Mouse (Mus musculus) ES-E14 (cell line): ENCODE results near the gene Cipc. TPM values are rescaled to one million over a fixed set of nuclear protein-coding genes. Genes with fewer than 3 reads are reported as not detected.

Experiments used
- DNase-seq: peaks from one replicate; pipeline ENCODE4 v3.0.0-alpha.2; 2013; ENCODE audit warnings: low read depth, low spot score
- H3K27ac ChIP-seq: 2 replicates; pipeline ENCODE4 v1.5.1; 2012; ENCODE audit warnings: low read depth, mild to moderate bottlenecking, low read length, moderate library complexity, mixed read lengths; ENCODE audit not compliant: poor library complexity, insufficient read depth, severe bottlenecking
- H3K36me3 ChIP-seq: 2 replicates; pipeline ENCODE4 v1.6.1; 2012; ENCODE audit warnings: mild to moderate bottlenecking, low read length, moderate library complexity, mixed read lengths; ENCODE audit not compliant: control insufficient read depth, poor library complexity, insufficient read depth, severe bottlenecking
- H3K4me1 ChIP-seq, 2 experiments: fragments of 150-350 bp in 1 of 2; sonication (generic) in 1 of 2; 2 replicates each; pipeline ENCODE4 v1.6.1; 2012; ENCODE audit warnings: low read length in 2 of 2, mild to moderate bottlenecking in 1 of 2, mixed read lengths in 1 of 2; ENCODE audit not compliant: control insufficient read depth in 2 of 2, insufficient read depth in 2 of 2, poor library complexity in 1 of 2
- H3K4me3 ChIP-seq, 2 experiments: fragments of 150-350 bp in 1 of 2; sonication (generic) in 1 of 2; 2 replicates each; pipeline ENCODE4 v1.5.1; 2012; ENCODE audit warnings: low read length in 2 of 2, low read depth in 1 of 2, mild to moderate bottlenecking in 1 of 2, mixed read lengths in 1 of 2; ENCODE audit not compliant: insufficient read depth in 1 of 2, poor library complexity in 1 of 2, severe bottlenecking in 1 of 2
- H3K9ac ChIP-seq: 2 replicates; pipeline ENCODE4 v1.6.1; 2012; ENCODE audit warnings: low read depth, mild to moderate bottlenecking, low read length, mixed read lengths; ENCODE audit not compliant: poor library complexity, insufficient read depth, severe bottlenecking
- H3K9me3 ChIP-seq: fragments of 150-350 bp; sonication (generic); 2 replicates; pipeline ENCODE4 v1.6.1; 2012; ENCODE audit warnings: low read depth, mild to moderate bottlenecking, low read length; ENCODE audit not compliant: control insufficient read depth, insufficient read depth
- CHD2 ChIP-seq: IDR thresholded peaks from 2 replicates; pipeline ENCODE4 v1.6.1; 2014; ENCODE audit warnings: mild to moderate bottlenecking, low read depth, low read length, inconsistent platforms
- HCFC1 ChIP-seq: IDR thresholded peaks from 2 replicates; pipeline ENCODE4 v1.6.1; 2012; ENCODE audit warnings: low read length, inconsistent platforms, borderline replicate concordance; ENCODE audit not compliant: insufficient read depth
- MAFK ChIP-seq: IDR thresholded peaks from 2 replicates; pipeline ENCODE4 v1.6.1; 2014; ENCODE audit warnings: mild to moderate bottlenecking, low read depth, low read length, inconsistent platforms; ENCODE audit not compliant: insufficient read depth
- ZC3H11A ChIP-seq: IDR thresholded peaks from 2 replicates; pipeline ENCODE4 v1.6.1; 2012; ENCODE audit warnings: low read depth, mild to moderate bottlenecking, inconsistent platforms, low read length, borderline replicate concordance
- ZNF384 ChIP-seq: IDR thresholded peaks from 2 replicates; pipeline ENCODE4 v1.6.1; 2012; ENCODE audit warnings: low read depth, low read length, inconsistent platforms
- in situ Hi-C, 2 experiments: fragments of 600-800 bp; cut with MboI; formaldehyde crosslinking; loops; one replicate each; pipeline ENCODE4 v1.15.1; 2025; ENCODE audit warnings: low sequenced_read_pairs in 2 of 2, inconsistent platforms in 1 of 2; ENCODE audit not compliant: unreplicated experiment in 2 of 2
- total RNA-seq: library from RNA; depleted of rRNA; stranded (reverse); fragments of 300-350 nt; gene quantifications from 2 replicates; pipeline ENCODE4 v1.2.3, GENCODE M21; 2012

Gene Cipc
- total RNA-seq, 1 experiment: 26.5 TPM

GRCm38 (mm10) chr12:86973216-86973615, 26.4 kb downstream of the Cipc start:
- H3K4me1 ChIP-seq: peaks cover 1 to 8% of the 10 kb centered on the region in 2 experiments; a peak in 2 of 4 replicates
- no peaks in the 10 kb centered on the region for H3K9me3 ChIP-seq
- H3K27ac ChIP-seq: no peak overlapping the region
- no peak for DNase-seq
- H3K36me3 ChIP-seq: no peaks in the 10 kb centered on the region
- TF ChIP-seq ZNF384 (no peak), CHD2 (no peak), ZC3H11A (no peak), HCFC1 (no peak), MAFK (no peak)
- H3K9ac ChIP-seq: no peak overlapping the region
- in situ Hi-C loops: no loop called here
- no peak overlapping the region for H3K4me3 ChIP-seq

- Histone ChIP-seq H3K9ac (no peak overlapping the region), H3K9me3 (no peaks in the 10 kb centered on the region), H3K27ac (no peak overlapping the region), H3K36me3 (no peaks in the 10 kb centered on the region), H3K4me1 (peaks cover 1 to 12% of the 10 kb centered on the region in 2 experiments; a peak in 2 of 4 replicates), H3K4me3 (no peak overlapping the region; a peak in 1 of 4 replicates)
- TF ChIP-seq ZC3H11A: no peak
- no peak for TF ChIP-seq ZNF384
- no peak for TF ChIP-seq MAFK
- no peak for TF ChIP-seq CHD2
- TF ChIP-seq HCFC1: no peak
- DNase-seq: no peak
- in situ Hi-C loops: no loop called here
Measured at GRCm38 (mm10) chr12:86973706-86974105, 26.9 kb downstream of the Cipc start.

DNA sequence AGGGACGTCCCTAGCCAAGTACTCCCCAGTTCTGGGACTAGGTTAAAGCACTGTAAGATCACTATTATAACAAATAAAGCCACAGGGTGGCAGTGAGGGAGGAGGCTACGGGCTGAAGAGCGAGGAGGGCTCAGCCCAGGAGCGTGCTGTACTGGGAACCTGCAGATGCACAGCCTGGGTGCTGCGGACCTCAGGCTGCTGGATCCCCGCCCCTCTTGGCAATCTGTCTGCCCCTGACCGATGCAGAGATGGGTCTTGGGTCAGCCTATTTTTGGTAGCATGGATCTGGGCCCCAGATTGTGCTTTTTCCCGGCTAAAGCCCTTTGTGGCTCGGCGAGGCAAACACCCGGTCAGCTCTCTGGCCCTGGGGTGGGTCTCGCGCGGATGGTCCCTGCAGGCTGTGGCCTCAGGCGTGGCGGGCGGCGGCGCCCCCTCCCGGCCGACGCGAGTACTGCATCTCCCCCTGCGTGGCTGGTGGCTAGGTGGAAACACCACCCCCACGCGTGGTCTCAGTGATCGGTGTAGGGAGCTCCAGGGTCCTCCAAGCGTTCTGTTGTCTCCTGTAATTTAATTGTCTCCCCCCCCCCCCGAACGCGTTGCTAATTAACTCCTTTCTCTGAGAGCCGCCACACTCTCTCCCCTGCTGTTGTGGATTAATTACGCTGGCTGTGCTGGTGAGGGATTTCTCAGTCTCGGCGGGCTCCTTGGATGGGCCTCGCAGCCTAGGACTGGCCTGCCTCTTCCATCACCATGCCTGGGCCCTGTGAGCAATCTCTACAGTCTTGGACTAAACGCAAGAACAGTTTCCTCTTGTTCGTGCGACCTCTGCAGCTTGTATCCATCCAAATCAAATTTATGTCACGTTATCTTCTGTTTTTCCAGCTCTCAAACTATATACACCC, 27.8 kb downstream of the Cipc start:
- Histone ChIP-seq H3K27ac (no peak overlapping the region), H3K9me3 (no peaks in the 10 kb centered on the region), H3K36me3 (no peaks in the 10 kb centered on the region), H3K4me1 (peaks cover 1 to 12% of the 10 kb centered on the region in 2 experiments; a peak in 2 of 4 replicates), H3K4me3 (peak overlapping the region; percentile 52 to 77; a peak in 3 of 4 replicates), H3K9ac (peak overlapping the region; percentile 51; the same call in 1 of the 2 replicates)
- DNase-seq: no peak
- in situ Hi-C loops: no loop called here
- TF ChIP-seq CHD2: no peak
- TF ChIP-seq MAFK: no peak
- no peak for TF ChIP-seq ZC3H11A
- TF ChIP-seq ZNF384: no peak
- TF ChIP-seq HCFC1: no peak

DNA sequence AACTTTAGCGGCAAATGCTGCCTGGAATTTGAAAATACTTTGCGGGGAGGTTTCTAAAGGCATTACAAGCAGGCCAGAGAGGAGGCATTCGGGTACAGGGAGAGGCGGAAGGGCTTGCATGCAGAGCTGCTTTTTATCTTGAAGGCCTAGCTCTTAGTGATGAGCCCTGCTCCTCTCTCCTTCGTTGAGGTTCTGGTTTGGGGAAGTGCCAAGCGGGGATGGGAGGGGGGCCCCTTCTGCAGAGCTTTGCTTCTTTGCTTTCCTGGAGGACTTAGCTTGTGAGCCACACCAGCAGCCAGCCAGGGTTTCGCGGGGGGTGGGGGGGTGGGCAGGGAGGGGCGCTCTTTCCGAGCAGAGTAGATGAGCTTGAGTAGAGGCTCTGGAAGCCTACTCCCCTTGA, 28.9 kb downstream of the Cipc start:
- Histone ChIP-seq H3K4me3 (no peak overlapping the region), H3K9ac (no peak overlapping the region), H3K9me3 (no peaks in the 10 kb centered on the region), H3K27ac (no peak overlapping the region), H3K4me1 (peaks cover 1 to 12% of the 10 kb centered on the region in 2 experiments; a peak in 2 of 4 replicates), H3K36me3 (no peaks in the 10 kb centered on the region)
- TF ChIP-seq HCFC1 (no peak), CHD2 (no peak), MAFK (no peak), ZC3H11A (no peak), ZNF384 (no peak)
- no peak for DNase-seq
- in situ Hi-C loops: no loop called here
